Mouse (Mus musculus) kidney, embryonic 16.5 days (tissue): ENCODE measurements around the gene Aak1. TPM values are rescaled to one million over a fixed set of nuclear protein-coding genes. Genes with fewer than 3 reads are reported as not detected.
A peak's percentile ranks its signal among the peaks of the same experiment; 100 is the strongest.

Source experiments
- ATAC-seq: fragments of 200-750 bp; cut with Nextera tagmentation; 2 replicates; pipeline ENCODE4 v1.8.0; 2017; ENCODE audit warnings: moderate TSS enrichment; ENCODE audit not compliant: low FRiP score, low TSS enrichment
- H3K27ac ChIP-seq: fragments of 300-500 bp; sonication (generic); 2 replicates; pipeline ENCODE4 v1.5.1; 2014; ENCODE audit warnings: low read length
- H3K27me3 ChIP-seq: fragments of 300-500 bp; sonication (generic); 2 replicates; pipeline ENCODE4 v1.6.1; 2014; ENCODE audit warnings: low read length, control low read depth, mixed read lengths; ENCODE audit not compliant: insufficient read depth
- H3K36me3 ChIP-seq: fragments of 300-500 bp; sonication (generic); 2 replicates; pipeline ENCODE4 v1.6.1; 2014; ENCODE audit warnings: low read length, control low read depth, mixed read lengths; ENCODE audit not compliant: insufficient read depth
- H3K4me1 ChIP-seq: fragments of 300-500 bp; sonication (generic); 2 replicates; pipeline ENCODE4 v1.6.1; 2014; ENCODE audit warnings: low read length, control low read depth, mixed read lengths; ENCODE audit not compliant: insufficient read depth
- H3K4me2 ChIP-seq: fragments of 300-500 bp; sonication (generic); replicated peaks from 2 replicates; pipeline ENCODE4 v1.6.1; 2014; ENCODE audit warnings: low read depth, low read length
- H3K4me3 ChIP-seq: fragments of 300-500 bp; sonication (generic); 2 replicates; pipeline ENCODE4 v1.5.1; 2014; ENCODE audit warnings: mild to moderate bottlenecking, low read length
- H3K9ac ChIP-seq: fragments of 300-500 bp; sonication (generic); replicated peaks from 2 replicates; pipeline ENCODE4 v1.6.1; 2014; ENCODE audit warnings: low read length
- H3K9me3 ChIP-seq: fragments of 300-500 bp; sonication (generic); 2 replicates; pipeline ENCODE4 v1.6.1; 2016; ENCODE audit warnings: low read length, control low read depth
- WGBS: fragments of 180-500 bp; shearing (Covaris S2); extraction: QIAGEN DNeasy Blood & Tissue Kit; methylation state at CpG from one replicate; pipeline ENCODE4 v1.1.7; 2014; 5-methylcytosine and 5-hydroxymethylcytosine counted together
- polyA plus RNA-seq: library from polyadenylated mRNA; unstranded; fragments of >200 nt; fragmentation: Nextera tagmentation; extraction: Ambion mirVana; gene quantifications from 2 replicates; pipeline ENCODE4 v1.2.1, GENCODE M21; 2015

Aak1 gene
- polyA plus RNA-seq, 1 experiment from 2014 or later, result 9.0 TPM

GRCm38 (mm10) chr6:86818914-86819313, 30.4 kb upstream of the Aak1 start:
- H3K27me3 ChIP-seq, result no peaks in the 10 kb centered on the region
- no peak overlapping the region for H3K27ac ChIP-seq
- H3K4me1 ChIP-seq, result peaks cover 14% of the 10 kb centered on the region
- H3K4me2 ChIP-seq, result no peak overlapping the region
- H3K4me3 ChIP-seq, result no peak overlapping the region
- no peak overlapping the region for H3K9ac ChIP-seq
- H3K36me3 ChIP-seq, result no peaks in the 10 kb centered on the region
- ATAC-seq, result no peak
- WGBS, result 72% methylated on average over 4 of the region's 4 CpGs
- H3K9me3 ChIP-seq, result no peaks in the 10 kb centered on the region

- 64% methylated on average over 5 of the region's 5 CpGs for WGBS
- no peak overlapping the region for H3K9ac ChIP-seq
- no peak overlapping the region for H3K4me2 ChIP-seq
- no peak for ATAC-seq
- H3K27me3 ChIP-seq, result no peaks in the 10 kb centered on the region
- H3K9me3 ChIP-seq, result no peaks in the 10 kb centered on the region
- H3K4me3 ChIP-seq, result no peak overlapping the region
- H3K36me3 ChIP-seq, result no peaks in the 10 kb centered on the region
- H3K4me1 ChIP-seq, result peaks cover 14% of the 10 kb centered on the region
- H3K27ac ChIP-seq, result no peak overlapping the region
Measured at GRCm38 (mm10) chr6:86819926-86820325, 29.4 kb upstream of the Aak1 start.

- Histone ChIP-seq H3K27ac (no peak overlapping the region), H3K4me2 (no peak overlapping the region), H3K4me1 (peaks cover 7% of the 10 kb centered on the region; the same call in 1 of the 2 replicates), H3K36me3 (no peaks in the 10 kb centered on the region), H3K9ac (no peak overlapping the region), H3K4me3 (no peak overlapping the region), H3K27me3 (no peaks in the 10 kb centered on the region), H3K9me3 (no peaks in the 10 kb centered on the region)
- WGBS, result 72% methylated on average over 7 of the region's 7 CpGs
- no peak for ATAC-seq
Measured at GRCm38 (mm10) chr6:86820690-86821089, 28.6 kb upstream of the Aak1 start.

GRCm38 (mm10) chr6:86822285-86823050, 26.8 kb upstream of the Aak1 start:
- 4% methylated on average over 19 of the region's 19 CpGs for WGBS
- peak overlapping the region; percentile 30 for H3K4me3 ChIP-seq
- H3K36me3 ChIP-seq, result no peaks in the 10 kb centered on the region
- H3K9me3 ChIP-seq, result no peaks in the 10 kb centered on the region
- peaks cover 6% of the 10 kb centered on the region; the same call in 1 of the 2 replicates for H3K4me1 ChIP-seq
- H3K9ac ChIP-seq, result peak overlapping the region; percentile 40
- ATAC-seq, result peak; percentile 82
- H3K27me3 ChIP-seq, result no peaks in the 10 kb centered on the region
- peak overlapping the region; percentile 58 for H3K4me2 ChIP-seq
- no peak overlapping the region for H3K27ac ChIP-seq

- ATAC-seq, result no peak
- Histone ChIP-seq H3K4me3 (no peak overlapping the region), H3K9ac (no peak overlapping the region), H3K4me1 (peaks cover 6% of the 10 kb centered on the region; the same call in 1 of the 2 replicates), H3K36me3 (no peaks in the 10 kb centered on the region), H3K27ac (no peak overlapping the region), H3K4me2 (peak overlapping the region; percentile 58), H3K27me3 (no peaks in the 10 kb centered on the region), H3K9me3 (no peaks in the 10 kb centered on the region)
- WGBS, result 34% methylated on average over 9 of the region's 9 CpGs
Measured at GRCm38 (mm10) chr6:86823051-86823431, 26.3 kb upstream of the Aak1 start.

GRCm38 (mm10) chr6:86823824-86824223, 25.5 kb upstream of the Aak1 start:
- Histone ChIP-seq H3K4me1 (peaks cover 6% of the 10 kb centered on the region; the same call in 1 of the 2 replicates), H3K36me3 (no peaks in the 10 kb centered on the region), H3K27me3 (no peaks in the 10 kb centered on the region), H3K4me3 (no peak overlapping the region), H3K9ac (no peak overlapping the region), H3K4me2 (no peak overlapping the region), H3K27ac (no peak overlapping the region), H3K9me3 (no peaks in the 10 kb centered on the region)
- peak; percentile 28; the same call in 1 of the 2 replicates for ATAC-seq
- 45% methylated on average over 10 of the region's 10 CpGs for WGBS

- H3K27ac ChIP-seq, result no peak overlapping the region
- H3K4me3 ChIP-seq, result no peak overlapping the region
- H3K36me3 ChIP-seq, result no peaks in the 10 kb centered on the region
- no peak for ATAC-seq
- no peaks in the 10 kb centered on the region for H3K9me3 ChIP-seq
- peaks cover 6% of the 10 kb centered on the region; the same call in 1 of the 2 replicates for H3K4me1 ChIP-seq
- 89% methylated on average over 7 of the region's 7 CpGs for WGBS
- H3K9ac ChIP-seq, result no peak overlapping the region
- H3K4me2 ChIP-seq, result no peak overlapping the region
- H3K27me3 ChIP-seq, result no peaks in the 10 kb centered on the region
Measured at GRCm38 (mm10) chr6:86824401-86824800, 24.9 kb upstream of the Aak1 start.

GRCm38 (mm10) chr6:86827432-86827831, 21.9 kb upstream of the Aak1 start:
- Histone ChIP-seq H3K4me2 (no peak overlapping the region), H3K27ac (no peak overlapping the region), H3K4me1 (peaks cover 2% of the 10 kb centered on the region; the same call in 1 of the 2 replicates), H3K36me3 (no peaks in the 10 kb centered on the region), H3K27me3 (no peaks in the 10 kb centered on the region), H3K9ac (no peak overlapping the region), H3K4me3 (no peak overlapping the region), H3K9me3 (no peaks in the 10 kb centered on the region)
- 92% methylated on average over 2 of the region's 2 CpGs for WGBS
- ATAC-seq, result no peak

- Histone ChIP-seq H3K36me3 (no peaks in the 10 kb centered on the region), H3K4me1 (0 out of 2 replicates have a peak, but pooled peaks cover 3% of the 10 kb centered on the region), H3K27me3 (no peaks in the 10 kb centered on the region), H3K4me2 (no peak overlapping the region), H3K4me3 (no peak overlapping the region), H3K27ac (no peak overlapping the region), H3K9me3 (no peaks in the 10 kb centered on the region), H3K9ac (no peak overlapping the region)
- WGBS, result 85% methylated on average over 6 of the region's 6 CpGs
- ATAC-seq, result no peak
Measured at GRCm38 (mm10) chr6:86829768-86830167, 19.5 kb upstream of the Aak1 start.

- ATAC-seq, result no peak
- Histone ChIP-seq H3K4me1 (0 out of 2 replicates have a peak, but pooled peaks cover 3% of the 10 kb centered on the region), H3K27ac (peak overlapping the region; percentile 80), H3K9ac (no peak overlapping the region), H3K4me3 (no peak overlapping the region), H3K27me3 (no peaks in the 10 kb centered on the region), H3K36me3 (no peaks in the 10 kb centered on the region), H3K4me2 (no peak overlapping the region), H3K9me3 (no peaks in the 10 kb centered on the region)
- WGBS, result 54% methylated on average over 10 of the region's 10 CpGs
Measured at GRCm38 (mm10) chr6:86830738-86831500, 18.4 kb upstream of the Aak1 start.
